Mouse (Mus musculus) CH12.LX (cell line): ENCODE results near the gene Snai1. TPM values are rescaled to one million over a fixed set of nuclear protein-coding genes. Genes with fewer than 3 reads are reported as not detected.

Source experiments
- DNase-seq: peaks from one replicate; pipeline ENCODE4 v3.0.0-alpha.2; 2013; ENCODE audit errors: extremely low read depth
- H3K27ac ChIP-seq: 2 replicates; pipeline ENCODE4 v1.5.1; 2012; ENCODE audit warnings: low read depth, mild to moderate bottlenecking, control low read depth, moderate library complexity; ENCODE audit not compliant: insufficient read depth
- H3K27me3 ChIP-seq: replicated peaks from 2 replicates; pipeline ENCODE3; 2012; ENCODE audit warnings: inconsistent platforms
- H3K36me3 ChIP-seq, 2 experiments: replicated peaks in 1 of 2; 2 replicates each; pipeline versions ENCODE3 to v1.6.1; 2012; ENCODE audit warnings: inconsistent platforms in 1 of 2, low read length in 1 of 2, mild to moderate bottlenecking in 1 of 2, mixed read lengths in 1 of 2, moderate library complexity in 1 of 2; ENCODE audit not compliant: control insufficient read depth in 1 of 2, insufficient read depth in 1 of 2
- H3K4me1 ChIP-seq, 2 experiments: 2 replicates each; pipeline ENCODE4 v1.6.1; 2012; ENCODE audit warnings: inconsistent platforms in 1 of 2, moderate library complexity in 1 of 2; ENCODE audit not compliant: insufficient read depth in 2 of 2, control insufficient read depth in 1 of 2
- H3K4me2 ChIP-seq: 2 replicates; pipeline ENCODE4 v1.6.1; 2012; ENCODE audit warnings: low read depth, mild to moderate bottlenecking, control low read depth; ENCODE audit not compliant: poor library complexity, insufficient read depth, severe bottlenecking
- H3K4me3 ChIP-seq, 3 experiments: fragments of 150-350 bp in 1 of 3; sonication (generic) in 1 of 3; replicated peaks in 1 of 3; 2 replicates each; pipeline versions ENCODE3 to v1.5.1; 2011 to 2012; ENCODE audit warnings: low read depth in 2 of 3, low read length in 2 of 3, mild to moderate bottlenecking in 2 of 3, moderate library complexity in 2 of 3, control low read depth in 1 of 3, improper control_type of control experiment in 1 of 3, inconsistent platforms in 1 of 3, mixed read lengths in 1 of 3; ENCODE audit not compliant: poor library complexity in 1 of 3
- H3K79me2 ChIP-seq: replicated peaks from 2 replicates; pipeline ENCODE4 v1.6.1; 2012; ENCODE audit warnings: mild to moderate bottlenecking, moderate library complexity; ENCODE audit not compliant: control insufficient read depth, poor library complexity, insufficient read depth, severe bottlenecking; ENCODE audit errors: extremely low read depth
- H3K9ac ChIP-seq: 2 replicates; pipeline ENCODE4 v1.6.1; 2012; ENCODE audit warnings: low read depth, mild to moderate bottlenecking, control low read depth, moderate library complexity; ENCODE audit not compliant: insufficient read depth
- H3K9me3 ChIP-seq: replicated peaks from 2 replicates; pipeline ENCODE3; 2012; ENCODE audit warnings: low read length, inconsistent platforms, mixed read lengths
- BHLHE40 ChIP-seq: IDR thresholded peaks from 2 replicates; pipeline ENCODE4 v1.6.1; 2011; ENCODE audit warnings: mild to moderate bottlenecking, low read depth, low read length, improper control_type of control experiment
- CHD1 ChIP-seq: IDR thresholded peaks from 2 replicates; pipeline ENCODE4 v1.6.1; 2012; ENCODE audit warnings: low read depth, low read length, improper control_type of control experiment, inconsistent platforms
- CHD2 ChIP-seq: IDR thresholded peaks from 2 replicates; pipeline ENCODE4 v1.6.1; 2011; ENCODE audit warnings: low read length, improper control_type of control experiment
- EP300 ChIP-seq: IDR thresholded peaks from 2 replicates; pipeline ENCODE4 v1.6.1; 2011; ENCODE audit warnings: low read length, improper control_type of control experiment
- ETS1 ChIP-seq: conservative IDR thresholded peaks from 2 replicates; pipeline ENCODE4 v1.6.1; 2012; ENCODE audit warnings: low read depth, mild to moderate bottlenecking, inconsistent platforms, low read length, improper control_type of control experiment, moderate library complexity
- GABPA ChIP-seq: IDR thresholded peaks from 2 replicates; pipeline ENCODE4 v1.6.1; 2012; ENCODE audit warnings: low read depth, low read length, improper control_type of control experiment, inconsistent platforms; ENCODE audit not compliant: insufficient replicate concordance
- HCFC1 ChIP-seq: IDR thresholded peaks from 2 replicates; pipeline ENCODE4 v1.6.1; 2012; ENCODE audit warnings: low read depth, mild to moderate bottlenecking, inconsistent platforms, low read length, improper control_type of control experiment
- IRF4 ChIP-seq: IDR thresholded peaks from 2 replicates; pipeline ENCODE4 v1.6.1; 2014; ENCODE audit warnings: low read depth, mild to moderate bottlenecking, inconsistent platforms, low read length, improper control_type of control experiment
- JUN ChIP-seq: IDR thresholded peaks from 2 replicates; pipeline ENCODE4 v1.6.1; 2011; ENCODE audit warnings: low read depth, mild to moderate bottlenecking, low read length, improper control_type of control experiment, moderate library complexity; ENCODE audit not compliant: insufficient read depth
- KAT2A ChIP-seq: IDR thresholded peaks from 2 replicates; pipeline ENCODE4 v1.6.1; 2012; ENCODE audit warnings: low read length, improper control_type of control experiment, inconsistent platforms; ENCODE audit not compliant: insufficient replicate concordance
- MAFK ChIP-seq: IDR thresholded peaks from 2 replicates; pipeline ENCODE4 v1.6.1; 2011; ENCODE audit warnings: low read length, improper control_type of control experiment; ENCODE audit not compliant: insufficient replicate concordance
- MAX ChIP-seq: IDR thresholded peaks from 2 replicates; pipeline ENCODE4 v1.6.1; 2011; ENCODE audit warnings: low read length, improper control_type of control experiment
- MEF2A ChIP-seq: IDR thresholded peaks from 2 replicates; pipeline ENCODE4 v1.6.1; 2014; ENCODE audit warnings: low read depth, mild to moderate bottlenecking, inconsistent platforms, low read length, improper control_type of control experiment, borderline replicate concordance
- MXI1 ChIP-seq: IDR thresholded peaks from 2 replicates; pipeline ENCODE4 v1.6.1; 2011; ENCODE audit warnings: mild to moderate bottlenecking, low read depth, low read length, improper control_type of control experiment
- MYC ChIP-seq: IDR thresholded peaks from 2 replicates; pipeline ENCODE4 v1.6.1; 2011; ENCODE audit warnings: low read depth, mild to moderate bottlenecking, improper control_type of control experiment, low read length
- PAX5 ChIP-seq: IDR thresholded peaks from 2 replicates; pipeline ENCODE4 v1.6.1; 2012; ENCODE audit warnings: low read length, inconsistent platforms, mixed read lengths
- POLR2A ChIP-seq: IDR thresholded peaks from 2 replicates; pipeline ENCODE4 v1.6.1; 2011; ENCODE audit warnings: low read depth, mild to moderate bottlenecking, improper control_type of control experiment, low read length
- POLR2AphosphoS2 ChIP-seq: IDR thresholded peaks from 2 replicates; pipeline ENCODE4 v1.6.1; 2011; ENCODE audit warnings: low read depth, low read length, improper control_type of control experiment
- RAD21 ChIP-seq: IDR thresholded peaks from 2 replicates; pipeline ENCODE4 v1.6.1; 2011; ENCODE audit warnings: low read depth, mild to moderate bottlenecking, low read length, improper control_type of control experiment, moderate library complexity
- RCOR1 ChIP-seq: conservative IDR thresholded peaks from 2 replicates; pipeline ENCODE4 v1.6.1; 2012; ENCODE audit warnings: low read depth, mild to moderate bottlenecking, inconsistent platforms, low read length, improper control_type of control experiment
- SIN3A ChIP-seq: IDR thresholded peaks from 2 replicates; pipeline ENCODE4 v1.6.1; 2012; ENCODE audit warnings: low read length, improper control_type of control experiment, inconsistent platforms
- SMC3 ChIP-seq: IDR thresholded peaks from 2 replicates; pipeline ENCODE4 v1.6.1; 2011; ENCODE audit warnings: low read depth, low read length, improper control_type of control experiment
- TBP ChIP-seq: conservative IDR thresholded peaks from 2 replicates; pipeline ENCODE4 v1.6.1; 2011; ENCODE audit warnings: low read depth, low read length, improper control_type of control experiment
- TCF12 ChIP-seq: IDR thresholded peaks from 2 replicates; pipeline ENCODE4 v1.6.1; 2014; ENCODE audit warnings: low read depth, mild to moderate bottlenecking, inconsistent platforms, low read length, improper control_type of control experiment
- UBTF ChIP-seq: IDR thresholded peaks from 2 replicates; pipeline ENCODE4 v1.6.1; 2012; ENCODE audit warnings: low read depth, mild to moderate bottlenecking, inconsistent platforms, low read length, improper control_type of control experiment, moderate library complexity
- USF1 ChIP-seq: IDR thresholded peaks from 2 replicates; pipeline ENCODE4 v1.6.1; 2014; ENCODE audit warnings: low read depth, mild to moderate bottlenecking, inconsistent platforms, low read length, improper control_type of control experiment
- USF2 ChIP-seq: conservative IDR thresholded peaks from 2 replicates; pipeline ENCODE4 v1.6.1; 2011; ENCODE audit warnings: low read depth, low read length, improper control_type of control experiment
- ZKSCAN1 ChIP-seq: IDR thresholded peaks from 2 replicates; pipeline ENCODE4 v1.6.1; 2012; ENCODE audit warnings: low read depth, inconsistent platforms, low read length, improper control_type of control experiment, borderline replicate concordance
- ZMIZ1 ChIP-seq: IDR thresholded peaks from 2 replicates; pipeline ENCODE4 v1.6.1; 2012; ENCODE audit warnings: low read depth, mild to moderate bottlenecking, inconsistent platforms, low read length, improper control_type of control experiment
- ZNF384 ChIP-seq: IDR thresholded peaks from 2 replicates; pipeline ENCODE4 v1.6.1; 2012; ENCODE audit warnings: low read depth, low read length, improper control_type of control experiment, inconsistent platforms
- dilution Hi-C: fragments of 300-500 bp; cut with MboI; formaldehyde crosslinking; loops from 2 replicates; pipeline ENCODE4 v1.14.3; 2020; ENCODE audit warnings: low sequenced_read_pairs; ENCODE audit not compliant: extremely low pct_unique_long_range_greater_than_20kb, extremely low pct_ligation_motif_present
- in situ Hi-C: fragments of 300-500 bp; cut with MboI; formaldehyde crosslinking; loops from 3 replicates; pipeline ENCODE4 v1.14.3; 2019; ENCODE audit warnings: low sequenced_read_pairs, low pct_ligation_motif_present, low pct_unique_long_range_greater_than_20kb, mixed read lengths
- polyA plus RNA-seq: library from polyadenylated mRNA; unstranded; fragments of >175 nt; gene quantifications from 2 replicates; pipeline ENCODE4 v1.2.1, GENCODE M21; 2012; ENCODE audit warnings: low read depth; ENCODE audit not compliant: insufficient read length
- total RNA-seq, 2 experiments: library from RNA; depleted of rRNA; stranded (reverse); fragments of 300-350 nt in 1 of 2; fragments of >200 nt in 1 of 2; gene quantifications; 2 replicates each; pipeline ENCODE4 v1.2.3; 2012 to 2014

Gene Snai1
- total and polyA plus RNA-seq, 3 experiments: 1.6 to 12.6 (median 3.1) TPM

DNA sequence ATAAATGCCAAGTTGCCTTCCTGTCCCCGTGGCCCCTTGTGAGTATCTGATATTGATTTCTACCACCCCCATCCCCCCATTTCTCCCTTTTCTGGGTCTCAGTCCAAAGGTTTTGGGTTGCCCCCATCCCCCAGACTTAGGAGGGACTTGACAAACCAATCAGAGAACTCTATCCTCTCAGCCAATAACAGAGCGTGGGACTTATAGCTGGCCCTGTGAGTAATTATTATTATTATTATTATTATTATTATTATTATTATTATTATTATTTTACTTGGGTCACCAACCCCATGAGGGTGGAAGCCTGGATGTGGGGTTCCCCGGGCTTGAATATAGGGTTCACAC is 27.3 kb downstream of the Snai1 start:
- H3K4me2 ChIP-seq: peak overlapping the region; percentile 58; the same call in 1 of the 2 replicates
- H3K4me3 ChIP-seq: no peak overlapping the region
- peaks cover 28 to 55% of the 10 kb centered on the region in 2 experiments for H3K4me1 ChIP-seq
- no peaks in the 10 kb centered on the region for H3K79me2 ChIP-seq
- peaks cover 0 to 19% of the 10 kb centered on the region in 2 experiments for H3K36me3 ChIP-seq
- no peak overlapping the region for H3K27ac ChIP-seq
- H3K9ac ChIP-seq: peak overlapping the region; percentile 18; the same call in 1 of the 2 replicates
- no peak for DNase-seq
- H3K27me3 ChIP-seq: no peaks in the 10 kb centered on the region
- no peaks in the 10 kb centered on the region for H3K9me3 ChIP-seq
- dilution Hi-C loops: no loop called here
- TF ChIP-seq GABPA (no peak), PAX5 (no peak), HCFC1 (no peak), BHLHE40 (no peak), TCF12 (no peak), RCOR1 (no peak), KAT2A (no peak), ETS1 (no peak), POLR2AphosphoS2 (no peak), TBP (no peak), POLR2A (no peak), MXI1 (no peak), EP300 (no peak), MEF2A (no peak)
- TF ChIP-seq, all 38 proteins: peak for 0
- in situ Hi-C loops: no loop called here

DNA sequence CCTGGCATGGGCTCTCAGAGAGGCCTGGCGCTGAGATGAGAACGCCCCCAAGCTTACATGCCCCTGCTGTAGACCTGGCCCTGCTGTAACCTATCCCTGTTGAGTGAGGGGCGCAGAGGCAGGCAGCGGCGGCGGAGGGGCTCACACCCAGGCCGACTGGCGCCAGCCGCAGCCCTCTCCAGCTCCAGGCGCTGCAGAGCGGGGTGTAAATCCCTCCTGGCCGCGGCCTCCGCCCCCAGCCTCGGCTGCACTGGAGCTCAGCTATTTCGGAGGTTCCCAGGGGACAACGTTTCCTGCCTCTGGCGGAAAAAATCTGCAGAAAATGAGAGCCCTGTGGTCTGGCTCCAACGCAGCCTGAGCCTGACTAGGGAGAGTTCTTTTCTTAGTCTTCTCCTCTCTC is 27.7 kb downstream of the Snai1 start:
- dilution Hi-C loops: no loop called here
- Histone ChIP-seq H3K9ac (peak overlapping the region; percentile 18; the same call in 1 of the 2 replicates), H3K27ac (peak overlapping the region; percentile 70), H3K9me3 (no peaks in the 10 kb centered on the region), H3K27me3 (no peaks in the 10 kb centered on the region), H3K4me1 (peaks cover 28 to 59% of the 10 kb centered on the region in 2 experiments), H3K36me3 (peaks cover 0 to 20% of the 10 kb centered on the region in 2 experiments), H3K4me3 (peak overlapping the region in 1 of 3 experiments; percentile 27), H3K4me2 (peak overlapping the region; percentile 58), H3K79me2 (no peaks in the 10 kb centered on the region)
- in situ Hi-C loops: no loop called here
- DNase-seq: peak; percentile 93
- TF ChIP-seq ETS1: peak; percentile 78
- no peak for TF ChIP-seq ZKSCAN1
- peak; percentile 24; the same call in 1 of the 2 replicates for TF ChIP-seq SMC3
- no peak for TF ChIP-seq POLR2AphosphoS2
- TF ChIP-seq RAD21: peak; percentile 9
- TF ChIP-seq GABPA: no peak
- no peak for TF ChIP-seq HCFC1
- TF ChIP-seq BHLHE40: peak; percentile 75
- no peak for TF ChIP-seq TBP
- no peak for TF ChIP-seq JUN
- TF ChIP-seq SIN3A: no peak
- peak; percentile 47 for TF ChIP-seq POLR2A
- 0 out of 2 replicates have a peak, but pooled peaks have one; percentile 51 for TF ChIP-seq KAT2A
- TF ChIP-seq MAFK: 0 out of 2 replicates have a peak, but pooled peaks have one; percentile 44
- TF ChIP-seq ZNF384: no peak
- 0 out of 2 replicates have a peak, but pooled peaks have one; percentile 29 for TF ChIP-seq MAX
- TF ChIP-seq CHD2: peak; percentile 46; the same call in 1 of the 2 replicates
- peak; percentile 75 for TF ChIP-seq IRF4
- TF ChIP-seq MEF2A: peak; percentile 98
- TF ChIP-seq RCOR1: no peak
- TF ChIP-seq PAX5: no peak
- no peak for TF ChIP-seq MYC
- TF ChIP-seq USF1: no peak
- TF ChIP-seq USF2: no peak
- TF ChIP-seq EP300: peak; percentile 90
- peak; percentile 78 for TF ChIP-seq UBTF
- TF ChIP-seq ZMIZ1: no peak
- TF ChIP-seq CHD1: no peak
